Mouse (Mus musculus) C2C12 (cell line): ENCODE results near the gene Nmur2.

Source experiments
- CEBPB ChIP-seq: IDR thresholded peaks from one replicate; pipeline ENCODE4 v1.6.1; 2011; ENCODE audit warnings: low read depth, mild to moderate bottlenecking, control low read depth, moderate library complexity
- CTCF ChIP-seq: IDR thresholded peaks from one replicate; pipeline ENCODE4 v1.5.1; 2011; ENCODE audit not compliant: control insufficient read depth, insufficient read depth, insufficient read length
- MYOD1 ChIP-seq: IDR thresholded peaks from one replicate; pipeline ENCODE4 v1.6.1; 2011; ENCODE audit warnings: low read depth; ENCODE audit not compliant: control insufficient read depth, insufficient read length
- MYOG ChIP-seq: IDR thresholded peaks from one replicate; pipeline ENCODE4 v1.6.1; 2011; ENCODE audit not compliant: control insufficient read depth, insufficient read length; ENCODE audit errors: extremely low read depth
- USF1 ChIP-seq: IDR thresholded peaks from one replicate; pipeline ENCODE4 v1.6.1; 2011; ENCODE audit warnings: low read depth, mild to moderate bottlenecking, control low read depth, moderate library complexity

DNA sequence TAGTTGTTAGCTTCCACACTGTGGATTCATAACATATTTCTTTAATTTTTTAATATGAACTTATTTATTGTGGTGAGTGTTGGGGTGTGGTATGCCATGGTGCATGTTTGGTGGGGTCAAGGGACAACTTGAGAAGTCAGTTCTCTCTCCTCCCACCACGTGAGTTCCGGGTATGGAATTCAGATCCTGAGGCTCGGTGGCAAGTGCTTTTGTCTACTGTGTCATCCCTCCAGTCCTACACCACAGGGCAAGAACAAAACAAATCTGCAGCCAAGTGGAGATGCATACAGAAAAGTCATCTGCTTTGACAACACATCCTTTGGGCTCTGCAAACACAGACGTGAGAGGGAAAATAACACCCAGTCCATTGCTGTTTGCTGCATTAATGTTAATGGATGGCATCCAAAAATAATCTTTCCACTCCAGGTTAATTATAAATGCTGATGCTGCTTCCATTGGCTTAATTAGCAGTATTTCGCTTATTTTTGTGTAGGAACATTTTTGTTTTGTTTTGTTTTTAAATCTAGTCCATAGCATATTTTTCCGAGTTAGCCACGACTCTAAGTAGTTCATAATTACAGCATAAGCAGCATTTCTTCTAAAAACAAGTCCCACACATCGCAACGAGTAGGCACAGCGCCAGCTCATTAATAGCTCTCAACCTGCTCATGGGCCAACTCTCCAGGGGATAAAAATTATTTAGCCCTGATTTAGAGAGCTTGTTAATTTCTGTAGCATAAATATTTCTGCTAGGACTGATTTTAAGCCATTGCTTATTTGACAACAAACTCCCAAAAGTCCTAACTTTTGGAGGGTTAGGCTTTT lies 14.9 kb downstream of the Nmur2 start:
- TF ChIP-seq CTCF (no peak), MYOD1 (no peak), USF1 (no peak), MYOG (no peak), CEBPB (no peak)
